Mouse (Mus musculus): ENCODE data around the gene Olfr959. TPM values are rescaled to one million over a fixed set of nuclear protein-coding genes. Genes with fewer than 3 reads are reported as not detected.

The Olfr959 gene
- polyA plus RNA-seq (2014; fragmentation: Nextera tagmentation; extraction: Ambion mirVana): not detected in 2 replicates

DNA sequence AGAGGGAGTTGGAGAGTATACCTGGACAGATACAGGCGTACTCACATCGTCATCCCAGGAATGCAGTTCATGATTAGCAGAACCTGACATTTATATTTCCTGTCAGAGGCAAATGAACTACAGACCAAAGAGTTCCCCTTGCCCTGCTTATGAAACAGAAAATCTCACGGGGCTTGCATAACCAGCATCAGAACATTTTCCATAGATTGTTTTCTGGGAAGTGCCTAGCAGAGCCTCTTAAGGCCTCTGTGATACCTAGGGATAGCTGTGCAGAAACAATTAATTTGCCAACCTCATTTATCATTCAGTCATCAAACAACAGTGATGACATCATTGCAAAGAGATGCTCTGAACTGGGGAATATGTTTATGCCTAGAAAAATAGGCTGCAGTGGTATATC, at the start of gene Olfr959:
TSS of gene Olfr959 (minus strand) at position 101 of the 400 bp plus-strand sequence.
- Histone ChIP-seq H3K4me2 (ENCODE audit: low read depth, low read length) (no peak within 1 kb of the TSS), H3K4me1 (ENCODE audit: control insufficient read depth, insufficient read depth, low read length) (no peaks in the 10 kb centered on the region), H3K9me3 (ENCODE audit: control insufficient read depth, low read length) (no peaks in the 10 kb centered on the region), H3K27ac (replicated peaks; ENCODE audit: low read depth, low read length) (no peak within 1 kb of the TSS), H3K27me3 (replicated peaks; ENCODE audit: control insufficient read depth, insufficient read depth, low read length) (no peaks in the 10 kb centered on the region), H3K36me3 (ENCODE audit: control insufficient read depth, insufficient read depth, low read length) (no peaks in the 10 kb centered on the region), H3K4me3 (ENCODE audit: low read depth, low read length) (no peak within 1 kb of the TSS), H3K9ac (ENCODE audit: low read depth, low read length) (no peak within 1 kb of the TSS)
- ATAC-seq (ENCODE audit: low read depth) (no peak), DNase-seq (ENCODE audit: low spot score) (no peak)
- 61% methylated on average over 3 of the region's 3 CpGs for WGBS

DNA sequence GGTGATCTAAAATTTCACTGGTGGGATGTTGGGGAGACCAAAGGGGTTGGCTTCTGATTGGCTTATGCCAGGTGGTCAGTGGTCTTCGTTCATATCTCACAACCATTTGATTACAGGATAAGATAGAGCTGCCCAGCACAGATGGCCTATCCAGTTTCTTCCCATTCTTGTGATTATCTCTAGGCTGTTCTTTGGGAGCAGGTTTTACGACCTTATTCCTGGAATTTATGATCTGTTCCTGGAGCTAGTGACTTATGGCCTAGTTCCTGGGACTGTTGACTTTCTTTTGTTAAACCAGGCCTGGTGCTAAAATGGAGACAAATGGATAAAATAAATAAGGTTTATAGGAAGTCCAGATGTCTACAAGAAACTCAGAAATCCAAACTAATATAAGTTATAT, 49.3 kb upstream of the Olfr959 start:
- Histone ChIP-seq H3K4me3 (ENCODE audit: low read depth, low read length) (no peak overlapping the region), H3K27ac (replicated peaks; ENCODE audit: low read depth, low read length) (no peak overlapping the region), H3K4me1 (ENCODE audit: control insufficient read depth, insufficient read depth, low read length) (no peaks in the 10 kb centered on the region), H3K4me2 (ENCODE audit: low read depth, low read length) (no peak overlapping the region), H3K9me3 (ENCODE audit: control insufficient read depth, low read length) (no peaks in the 10 kb centered on the region), H3K36me3 (ENCODE audit: control insufficient read depth, insufficient read depth, low read length) (no peaks in the 10 kb centered on the region), H3K9ac (ENCODE audit: low read depth, low read length) (no peak overlapping the region), H3K27me3 (replicated peaks; ENCODE audit: control insufficient read depth, insufficient read depth, low read length) (no peaks in the 10 kb centered on the region)
- no peak for DNase-seq (ENCODE audit: low spot score)
- ATAC-seq (ENCODE audit: low read depth): no peak
- 82% methylated on average over 2 of the region's 2 CpGs for WGBS

DNA sequence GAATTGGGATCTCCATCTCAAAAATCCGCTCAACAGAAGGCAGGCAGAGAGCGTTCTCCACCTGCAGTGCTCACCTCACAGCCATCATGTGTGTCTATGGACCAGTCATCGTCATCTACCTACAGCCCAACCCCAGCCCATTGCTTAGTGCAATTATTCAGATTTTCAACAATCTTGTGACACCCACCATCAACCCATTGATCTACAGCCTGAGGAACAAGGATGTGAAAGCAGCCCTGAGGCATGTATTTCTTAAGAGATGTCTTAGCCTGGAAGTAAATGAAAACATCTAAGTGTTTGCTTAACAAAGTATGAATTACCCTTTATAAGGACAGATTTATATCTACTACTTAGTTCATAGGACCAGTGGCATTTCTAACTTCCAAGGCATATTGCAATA, 48.4 kb upstream of the Olfr959 start:
- no peaks in the 10 kb centered on the region for H3K4me1 ChIP-seq (ENCODE audit: control insufficient read depth, insufficient read depth, low read length)
- WGBS: 89% methylated on average over 3 of the region's 3 CpGs
- no peak for DNase-seq (ENCODE audit: low spot score)
- H3K9ac ChIP-seq (ENCODE audit: low read depth, low read length): no peak overlapping the region
- no peak for ATAC-seq (ENCODE audit: low read depth)
- H3K27me3 ChIP-seq (replicated peaks; ENCODE audit: control insufficient read depth, insufficient read depth, low read length): no peaks in the 10 kb centered on the region
- no peak overlapping the region for H3K27ac ChIP-seq (replicated peaks; ENCODE audit: low read depth, low read length)
- no peaks in the 10 kb centered on the region for H3K36me3 ChIP-seq (ENCODE audit: control insufficient read depth, insufficient read depth, low read length)
- no peak overlapping the region for H3K4me2 ChIP-seq (ENCODE audit: low read depth, low read length)
- H3K9me3 ChIP-seq (ENCODE audit: control insufficient read depth, low read length): no peaks in the 10 kb centered on the region
- no peak overlapping the region for H3K4me3 ChIP-seq (ENCODE audit: low read depth, low read length)

DNA sequence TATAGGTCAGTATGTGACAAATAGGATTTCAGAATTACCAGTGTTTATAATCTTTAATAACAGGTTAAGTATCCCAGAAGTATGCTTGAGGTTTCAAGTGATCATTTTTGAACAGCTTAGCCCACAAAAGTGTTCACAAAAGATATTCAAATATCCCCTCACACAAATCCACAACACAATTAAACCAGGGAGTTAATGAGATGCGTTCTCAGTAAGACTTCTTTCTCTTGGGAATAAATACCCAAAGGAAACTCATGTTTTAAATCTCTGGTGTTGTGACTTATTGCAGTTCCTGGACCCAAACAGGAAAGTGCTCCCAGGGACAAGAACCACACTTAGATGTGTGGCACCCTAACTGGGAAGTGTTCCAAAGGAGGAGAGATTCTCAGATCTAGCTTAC, 45.7 kb upstream of the Olfr959 start, which contains the start of gene Olfr960:
TSS of gene Olfr960 (plus strand) at position 301 of the 400 bp plus-strand sequence.
- Histone ChIP-seq H3K9ac (ENCODE audit: low read depth, low read length) (no peak within 1 kb of the TSS), H3K36me3 (ENCODE audit: control insufficient read depth, insufficient read depth, low read length) (no peaks in the 10 kb centered on the region), H3K27me3 (replicated peaks; ENCODE audit: control insufficient read depth, insufficient read depth, low read length) (no peaks in the 10 kb centered on the region), H3K27ac (replicated peaks; ENCODE audit: low read depth, low read length) (no peak within 1 kb of the TSS), H3K4me3 (ENCODE audit: low read depth, low read length) (no peak within 1 kb of the TSS), H3K4me1 (ENCODE audit: control insufficient read depth, insufficient read depth, low read length) (no peaks in the 10 kb centered on the region), H3K9me3 (ENCODE audit: control insufficient read depth, low read length) (no peaks in the 10 kb centered on the region), H3K4me2 (ENCODE audit: low read depth, low read length) (no peak within 1 kb of the TSS)
- WGBS: 69% methylated on average over 1 of the region's 1 CpGs
- no peak for ATAC-seq (ENCODE audit: low read depth)
- no peak for DNase-seq (ENCODE audit: low spot score)

DNA sequence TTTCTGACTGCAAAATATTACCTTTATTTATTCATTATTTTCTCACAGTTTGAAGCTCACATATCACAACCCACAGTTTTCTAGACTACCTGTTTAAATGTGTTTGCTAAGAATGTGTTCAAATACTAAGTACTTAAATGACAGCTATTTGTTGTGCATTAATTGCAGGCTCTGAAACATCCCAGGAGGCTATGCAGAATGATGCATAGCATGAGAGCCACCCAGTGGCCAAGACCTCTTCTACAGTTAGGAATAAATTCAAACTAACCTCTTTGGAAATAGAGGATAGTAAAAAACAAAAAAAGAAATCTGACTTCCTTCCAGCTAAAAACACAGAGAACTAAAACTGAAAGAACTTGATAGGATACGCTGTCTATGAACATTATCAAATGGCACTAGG, 36.6 kb upstream of the Olfr959 start:
- H3K27me3 ChIP-seq (replicated peaks; ENCODE audit: control insufficient read depth, insufficient read depth, low read length): no peaks in the 10 kb centered on the region
- no peaks in the 10 kb centered on the region for H3K4me1 ChIP-seq (ENCODE audit: control insufficient read depth, insufficient read depth, low read length)
- no peak overlapping the region for H3K27ac ChIP-seq (replicated peaks; ENCODE audit: low read depth, low read length)
- H3K4me3 ChIP-seq (ENCODE audit: low read depth, low read length): no peak overlapping the region
- H3K9me3 ChIP-seq (ENCODE audit: control insufficient read depth, low read length): no peaks in the 10 kb centered on the region
- 63% methylated on average over 1 of the region's 1 CpGs for WGBS
- peak; percentile 51 for DNase-seq (ENCODE audit: low spot score)
- no peak for ATAC-seq (ENCODE audit: low read depth)
- H3K9ac ChIP-seq (ENCODE audit: low read depth, low read length): no peak overlapping the region
- H3K36me3 ChIP-seq (ENCODE audit: control insufficient read depth, insufficient read depth, low read length): no peaks in the 10 kb centered on the region
- H3K4me2 ChIP-seq (ENCODE audit: low read depth, low read length): no peak overlapping the region

DNA sequence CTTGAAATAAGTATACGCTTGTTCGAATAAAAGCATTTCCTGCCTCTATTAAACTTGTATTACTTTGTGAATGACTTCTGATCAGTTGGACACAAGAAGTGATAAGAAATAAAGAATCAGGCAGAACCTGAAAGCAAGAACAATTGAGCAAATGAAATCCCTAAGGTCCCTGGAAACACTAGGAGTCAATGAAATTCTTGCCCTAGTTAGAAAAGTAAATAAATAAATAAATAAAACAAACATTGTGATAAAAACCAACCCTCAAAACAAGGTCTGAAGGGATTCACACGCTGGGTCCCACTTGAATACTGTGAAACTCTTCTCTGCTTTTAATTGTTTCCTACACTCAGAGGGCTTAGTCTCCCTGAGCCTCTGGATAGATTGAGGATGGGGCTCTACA, 35.0 kb upstream of the Olfr959 start, which contains the start of gene Olfr148:
TSS of gene Olfr148 (plus strand) at position 301 of the 400 bp plus-strand sequence.
- DNase-seq (ENCODE audit: low spot score) (no peak), ATAC-seq (ENCODE audit: low read depth) (no peak)
- Histone ChIP-seq H3K9ac (ENCODE audit: low read depth, low read length) (no peak within 1 kb of the TSS), H3K9me3 (ENCODE audit: control insufficient read depth, low read length) (no peaks in the 10 kb centered on the region), H3K27ac (replicated peaks; ENCODE audit: low read depth, low read length) (no peak within 1 kb of the TSS), H3K36me3 (ENCODE audit: control insufficient read depth, insufficient read depth, low read length) (no peaks in the 10 kb centered on the region), H3K4me3 (ENCODE audit: low read depth, low read length) (no peak within 1 kb of the TSS), H3K27me3 (replicated peaks; ENCODE audit: control insufficient read depth, insufficient read depth, low read length) (no peaks in the 10 kb centered on the region), H3K4me1 (ENCODE audit: control insufficient read depth, insufficient read depth, low read length) (no peaks in the 10 kb centered on the region), H3K4me2 (ENCODE audit: low read depth, low read length) (no peak within 1 kb of the TSS)
- WGBS: 72% methylated on average over 3 of the region's 3 CpGs

DNA sequence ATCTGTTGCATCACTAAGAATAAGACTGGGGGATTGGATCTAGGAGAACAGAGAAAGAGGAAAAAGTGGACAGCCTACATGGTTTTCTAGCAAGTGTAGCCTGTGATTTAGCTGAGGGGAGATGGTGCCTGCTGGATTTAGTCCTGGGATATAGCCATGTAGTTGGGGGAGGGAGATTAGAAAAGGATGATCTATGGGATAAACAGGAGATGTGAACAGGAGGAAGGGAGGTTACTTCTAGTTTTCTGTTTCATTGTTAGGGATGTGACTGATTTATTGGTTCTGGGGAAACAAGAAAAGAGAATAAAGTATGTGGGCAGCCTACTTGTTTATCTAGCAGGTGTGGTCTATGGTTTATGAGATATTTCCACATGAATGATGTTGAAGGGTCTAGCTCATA, 33.1 kb upstream of the Olfr959 start:
- Histone ChIP-seq H3K27me3 (replicated peaks; ENCODE audit: control insufficient read depth, insufficient read depth, low read length) (no peaks in the 10 kb centered on the region), H3K4me3 (ENCODE audit: low read depth, low read length) (no peak overlapping the region), H3K36me3 (ENCODE audit: control insufficient read depth, insufficient read depth, low read length) (no peaks in the 10 kb centered on the region), H3K9me3 (ENCODE audit: control insufficient read depth, low read length) (no peaks in the 10 kb centered on the region), H3K4me2 (ENCODE audit: low read depth, low read length) (no peak overlapping the region), H3K27ac (replicated peaks; ENCODE audit: low read depth, low read length) (no peak overlapping the region), H3K4me1 (ENCODE audit: control insufficient read depth, insufficient read depth, low read length) (0 out of 2 replicates have a peak, but pooled peaks cover 2% of the 10 kb centered on the region), H3K9ac (ENCODE audit: low read depth, low read length) (no peak overlapping the region)
- DNase-seq (ENCODE audit: low spot score) (no peak), ATAC-seq (ENCODE audit: low read depth) (no peak)

DNA sequence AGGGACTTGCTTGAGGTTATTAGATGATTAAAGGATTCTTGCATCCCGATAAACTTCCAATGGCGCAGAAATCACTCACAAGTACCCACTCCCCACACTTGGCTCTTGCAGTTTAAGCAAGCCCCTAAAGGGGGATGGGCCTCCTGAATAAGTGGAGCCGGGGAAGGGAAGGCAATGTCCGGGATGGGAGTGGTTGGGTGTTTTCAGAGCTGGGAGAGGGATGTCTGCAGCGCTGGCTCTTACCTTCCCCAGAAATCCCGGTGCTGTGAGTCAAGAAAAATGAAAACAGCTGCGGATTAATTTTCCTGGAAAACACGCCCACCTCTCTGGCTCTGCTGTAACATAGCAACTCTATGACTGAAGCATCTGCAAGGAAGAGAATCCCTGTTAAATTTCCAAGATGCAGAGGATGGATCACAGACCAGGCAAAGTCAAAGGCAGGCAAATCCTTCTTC, 28.7 kb upstream of the Olfr959 start, which contains the start of gene AW551984:
TSS of gene AW551984 (minus strand) at position 405 of the 455 bp plus-strand sequence.
- Histone ChIP-seq H3K36me3 (ENCODE audit: control insufficient read depth, insufficient read depth, low read length) (no peaks in the 10 kb centered on the region), H3K27ac (replicated peaks; ENCODE audit: low read depth, low read length) (peak within 1 kb of the TSS; percentile 85), H3K4me2 (ENCODE audit: low read depth, low read length) (peak within 1 kb of the TSS; percentile 80), H3K27me3 (replicated peaks; ENCODE audit: control insufficient read depth, insufficient read depth, low read length) (no peaks in the 10 kb centered on the region), H3K9me3 (ENCODE audit: control insufficient read depth, low read length) (no peaks in the 10 kb centered on the region), H3K9ac (ENCODE audit: low read depth, low read length) (peak within 1 kb of the TSS; percentile 62), H3K4me3 (ENCODE audit: low read depth, low read length) (peak within 1 kb of the TSS; percentile 39), H3K4me1 (ENCODE audit: control insufficient read depth, insufficient read depth, low read length) (0 out of 2 replicates have a peak, but pooled peaks cover 2% of the 10 kb centered on the region)
- peak; percentile 92 for DNase-seq (ENCODE audit: low spot score)
- ATAC-seq (ENCODE audit: low read depth): peak; percentile 89
- 0% methylated on average over 8 of the region's 8 CpGs for WGBS

DNA sequence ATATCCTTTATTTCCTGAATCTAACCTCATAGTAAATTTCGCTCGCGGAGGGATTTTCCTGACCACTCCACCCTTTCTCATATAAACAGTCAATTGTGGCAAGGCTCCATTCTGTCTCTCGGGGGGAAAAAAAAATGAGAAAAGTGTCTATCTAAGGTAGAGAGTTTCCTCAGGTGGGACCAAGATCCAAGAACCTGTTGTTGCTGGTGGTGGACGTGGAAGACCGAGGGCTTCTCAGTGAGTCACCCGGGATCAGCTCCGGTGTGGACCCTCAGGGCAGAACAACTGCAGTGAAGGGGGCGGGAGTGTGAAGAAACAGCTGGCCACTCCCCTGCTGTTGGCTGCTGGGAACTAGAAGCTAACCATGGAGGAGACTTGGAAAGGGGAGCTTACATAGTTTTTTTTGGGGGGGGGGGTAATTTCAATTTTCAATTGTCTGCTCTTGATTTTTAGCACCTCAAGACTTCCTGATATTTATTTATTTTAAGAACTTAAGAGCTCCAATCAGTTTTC, 28.0 kb upstream of the Olfr959 start:
- H3K4me2 ChIP-seq (ENCODE audit: low read depth, low read length): peak overlapping the region; percentile 80
- no peaks in the 10 kb centered on the region for H3K27me3 ChIP-seq (replicated peaks; ENCODE audit: control insufficient read depth, insufficient read depth, low read length)
- H3K9me3 ChIP-seq (ENCODE audit: control insufficient read depth, low read length): no peaks in the 10 kb centered on the region
- DNase-seq (ENCODE audit: low spot score) (peak; percentile 88), ATAC-seq (ENCODE audit: low read depth) (peak; percentile 84)
- peak overlapping the region; percentile 39 for H3K4me3 ChIP-seq (ENCODE audit: low read depth, low read length)
- no peaks in the 10 kb centered on the region for H3K36me3 ChIP-seq (ENCODE audit: control insufficient read depth, insufficient read depth, low read length)
- H3K27ac ChIP-seq (replicated peaks; ENCODE audit: low read depth, low read length): peak overlapping the region; percentile 85
- 1% methylated on average over 9 of the region's 9 CpGs for WGBS
- peak overlapping the region; percentile 62 for H3K9ac ChIP-seq (ENCODE audit: low read depth, low read length)
- H3K4me1 ChIP-seq (ENCODE audit: control insufficient read depth, insufficient read depth, low read length): 0 out of 2 replicates have a peak, but pooled peaks cover 2% of the 10 kb centered on the region

Data from embryonic facial prominence, embryonic 14.5 days (tissue).